Mouse (Mus musculus) liver, embryonic 12.5 days (tissue): ENCODE measurements around the gene Gpr3. TPM values are rescaled to one million over a fixed set of nuclear protein-coding genes. Genes with fewer than 3 reads are reported as not detected.

ENCODE experiments used
- ATAC-seq: fragments of 200-750 bp; cut with Nextera tagmentation; 2 replicates; pipeline ENCODE4 v1.8.0; 2017; ENCODE audit warnings: moderate number of reproducible peaks, mild to moderate bottlenecking, moderate library complexity
- H3K27ac ChIP-seq: fragments of 300-500 bp; sonication (generic); 2 replicates; pipeline ENCODE4 v1.5.1; 2016; ENCODE audit warnings: mild to moderate bottlenecking
- H3K27me3 ChIP-seq: fragments of 300-500 bp; sonication (generic); replicated peaks from 2 replicates; pipeline ENCODE4 v1.6.1; 2016; ENCODE audit warnings: mild to moderate bottlenecking, moderate library complexity
- H3K36me3 ChIP-seq: fragments of 300-500 bp; sonication (generic); 2 replicates; pipeline ENCODE4 v1.6.1; 2016; ENCODE audit warnings: mild to moderate bottlenecking, moderate library complexity
- H3K4me1 ChIP-seq: fragments of 300-500 bp; sonication (generic); 2 replicates; pipeline ENCODE4 v1.6.1; 2016
- H3K4me2 ChIP-seq: fragments of 300-500 bp; sonication (generic); 2 replicates; pipeline ENCODE4 v1.6.1; 2016; ENCODE audit warnings: mild to moderate bottlenecking, moderate library complexity
- H3K4me3 ChIP-seq: fragments of 300-500 bp; sonication (generic); 2 replicates; pipeline ENCODE4 v1.5.1; 2016; ENCODE audit warnings: mild to moderate bottlenecking, moderate library complexity
- H3K9ac ChIP-seq: fragments of 300-500 bp; sonication (generic); 2 replicates; pipeline ENCODE4 v1.6.1; 2016; ENCODE audit warnings: mild to moderate bottlenecking, moderate library complexity
- H3K9me3 ChIP-seq: fragments of 300-500 bp; sonication (generic); replicated peaks from 2 replicates; pipeline ENCODE4 v1.6.1; 2016; ENCODE audit warnings: mild to moderate bottlenecking, moderate library complexity
- WGBS: fragments of 180-500 bp; shearing (Covaris S2); methylation state at CpG from one replicate; pipeline ENCODE4 v1.1.7; 2016; ENCODE audit not compliant: insufficient replicate concordance; 5-methylcytosine and 5-hydroxymethylcytosine counted together
- polyA plus RNA-seq: library from polyadenylated mRNA; unstranded; fragments of >200 nt; fragmentation: Nextera tagmentation; extraction: Ambion mirVana; gene quantifications from 2 replicates; pipeline ENCODE4 v1.2.1, GENCODE M21; 2016

The Gpr3 gene
- polyA plus RNA-seq, 1 experiment from 2014 or later = not detected

GRCm38 (mm10) chr4:133178305-133178704, 34.0 kb downstream of the Gpr3 start:
- Histone ChIP-seq H3K27me3 (no peaks in the 10 kb centered on the region), H3K36me3 (peaks cover 67% of the 10 kb centered on the region), H3K9ac (peak overlapping the region; percentile 44; the same call in 1 of the 2 replicates), H3K4me3 (no peak overlapping the region), H3K4me2 (peak overlapping the region; percentile 53), H3K27ac (peak overlapping the region; percentile 81), H3K9me3 (no peaks in the 10 kb centered on the region), H3K4me1 (peaks cover 60% of the 10 kb centered on the region)
- ATAC-seq = peak; percentile 83; the same call in 1 of the 2 replicates
- 21% methylated on average over 5 of the region's 5 CpGs for WGBS

GRCm38 (mm10) chr4:133176761-133177403, 35.5 kb downstream of the Gpr3 start:
- Histone ChIP-seq H3K4me3 (no peak overlapping the region), H3K4me2 (no peak overlapping the region), H3K27ac (peak overlapping the region; percentile 81)

GRCm38 (mm10) chr4:133175998-133176760, 36.2 kb downstream of the Gpr3 start:
- peak overlapping the region; percentile 81; the same call in 1 of the 2 replicates for H3K27ac ChIP-seq
- no peak for ATAC-seq
- H3K9me3 ChIP-seq = no peaks in the 10 kb centered on the region
- H3K27me3 ChIP-seq = no peaks in the 10 kb centered on the region
- no peak overlapping the region for H3K9ac ChIP-seq
- H3K4me2 ChIP-seq = no peak overlapping the region
- H3K4me1 ChIP-seq = peaks cover 76% of the 10 kb centered on the region
- 74% methylated on average over 14 of the region's 14 CpGs for WGBS
- H3K36me3 ChIP-seq = peaks cover 47% of the 10 kb centered on the region
- H3K4me3 ChIP-seq = no peak overlapping the region

More at GRCm38 (mm10) chr4:133176761-133177403, 35.5 kb downstream of the Gpr3 start:
- ATAC-seq = no peak
- Histone ChIP-seq H3K4me1 (peaks cover 69% of the 10 kb centered on the region), H3K9ac (no peak overlapping the region), H3K9me3 (no peaks in the 10 kb centered on the region), H3K36me3 (peaks cover 54% of the 10 kb centered on the region), H3K27me3 (no peaks in the 10 kb centered on the region)
- WGBS = 88% methylated on average over 18 of the region's 18 CpGs

DNA sequence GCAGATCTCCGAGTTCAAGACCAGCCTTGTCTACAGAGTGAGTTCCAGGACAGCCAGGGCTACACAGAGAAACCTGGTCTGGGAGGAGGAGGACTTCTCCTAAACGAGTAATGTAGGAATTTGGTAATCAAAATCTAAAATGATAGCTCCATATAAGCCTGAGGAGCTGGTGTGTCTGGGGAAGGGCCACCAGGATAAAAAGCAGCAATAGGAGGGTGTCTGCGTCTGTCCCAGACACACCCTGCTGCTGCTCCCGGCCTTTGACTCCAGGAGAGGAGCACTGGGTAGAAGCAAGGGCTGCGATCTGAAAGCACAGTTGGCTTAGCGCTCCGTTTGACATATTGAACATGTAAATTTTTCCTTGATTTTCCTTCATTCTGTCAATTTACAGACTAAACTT, 37.1 kb downstream of the Gpr3 start:
- no peaks in the 10 kb centered on the region for H3K27me3 ChIP-seq
- 74% methylated on average over 7 of the region's 7 CpGs for WGBS
- no peak overlapping the region for H3K4me2 ChIP-seq
- H3K27ac ChIP-seq = no peak overlapping the region
- H3K4me3 ChIP-seq = no peak overlapping the region
- H3K36me3 ChIP-seq = peaks cover 38% of the 10 kb centered on the region
- H3K9ac ChIP-seq = no peak overlapping the region
- H3K4me1 ChIP-seq = peaks cover 85% of the 10 kb centered on the region
- no peaks in the 10 kb centered on the region for H3K9me3 ChIP-seq
- ATAC-seq = no peak

DNA sequence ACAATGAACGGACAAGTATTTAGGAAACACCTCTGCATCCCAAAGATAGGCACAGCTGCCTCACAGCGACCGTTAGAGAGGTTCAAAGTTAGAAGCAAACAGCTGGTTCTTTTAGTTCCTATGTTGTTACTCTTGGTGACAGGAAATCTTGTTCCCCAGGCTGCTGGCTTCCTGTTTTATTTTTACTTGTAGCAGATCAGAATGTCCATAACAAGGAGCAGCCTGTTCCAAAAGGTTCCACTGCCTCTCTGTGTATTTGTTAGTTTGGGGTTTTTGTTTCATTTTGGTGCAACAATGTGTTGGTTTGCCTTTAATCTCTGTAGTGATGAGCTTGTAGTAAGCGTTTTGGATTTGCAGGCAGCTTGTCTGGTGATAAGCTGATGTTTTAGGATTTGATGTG, 38.0 kb downstream of the Gpr3 start:
- Histone ChIP-seq H3K4me3 (no peak overlapping the region), H3K27me3 (no peaks in the 10 kb centered on the region), H3K9me3 (no peaks in the 10 kb centered on the region), H3K27ac (peak overlapping the region; percentile 60), H3K4me1 (peaks cover 93% of the 10 kb centered on the region), H3K9ac (no peak overlapping the region), H3K36me3 (peaks cover 30% of the 10 kb centered on the region), H3K4me2 (peak overlapping the region; percentile 24; the same call in 1 of the 2 replicates)
- WGBS = 30% methylated on average over 4 of the region's 4 CpGs
- no peak for ATAC-seq

DNA sequence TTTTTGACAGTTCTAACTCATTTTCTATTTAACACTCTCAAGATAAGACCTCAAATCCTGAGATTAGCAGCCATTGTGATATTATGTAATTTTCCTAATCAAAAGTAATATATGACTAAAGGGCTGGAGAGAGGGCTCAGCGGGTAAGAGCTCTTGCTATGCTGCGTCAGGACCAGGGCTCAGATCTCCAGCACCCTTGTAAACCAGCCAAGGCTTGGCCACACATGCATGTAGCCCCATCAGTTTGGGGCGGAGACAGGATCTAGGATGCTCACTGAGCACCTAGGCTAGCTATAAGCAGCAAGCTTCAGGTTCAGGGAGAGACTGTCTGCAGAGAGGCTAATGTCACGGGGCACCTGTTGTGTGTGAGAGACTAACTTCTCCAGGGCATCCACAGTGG, 39.9 kb downstream of the Gpr3 start:
- Histone ChIP-seq H3K27ac (no peak overlapping the region), H3K9ac (no peak overlapping the region), H3K4me2 (no peak overlapping the region), H3K4me3 (no peak overlapping the region), H3K4me1 (peaks cover 85% of the 10 kb centered on the region), H3K9me3 (no peaks in the 10 kb centered on the region), H3K27me3 (no peaks in the 10 kb centered on the region), H3K36me3 (peaks cover 13% of the 10 kb centered on the region)
- WGBS = 82% methylated on average over 4 of the region's 4 CpGs
- ATAC-seq = no peak

DNA sequence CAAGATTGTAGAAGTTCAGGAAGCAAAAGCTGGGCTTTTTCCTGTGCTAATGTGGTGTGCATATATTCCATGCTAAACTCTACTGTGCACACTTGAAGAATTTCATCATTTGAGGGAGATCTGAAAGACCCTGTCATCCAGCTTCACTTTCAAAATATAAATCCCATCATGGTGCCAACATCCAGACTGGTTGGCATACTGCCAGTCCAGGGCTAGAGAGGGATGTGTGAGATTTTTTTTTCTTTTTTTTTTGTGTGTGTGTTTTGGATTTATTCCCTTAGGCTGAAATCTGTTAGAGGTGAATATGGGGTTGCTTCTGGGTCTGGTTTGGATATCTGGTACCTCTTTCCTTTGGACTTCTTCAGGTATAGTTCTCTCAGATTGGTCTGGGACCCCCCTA, 41.7 kb downstream of the Gpr3 start:
- Histone ChIP-seq H3K9ac (no peak overlapping the region), H3K36me3 (peaks cover 10% of the 10 kb centered on the region), H3K4me1 (peaks cover 76% of the 10 kb centered on the region), H3K9me3 (no peaks in the 10 kb centered on the region), H3K4me3 (no peak overlapping the region), H3K4me2 (no peak overlapping the region), H3K27ac (no peak overlapping the region), H3K27me3 (no peaks in the 10 kb centered on the region)
- no peak for ATAC-seq

GRCm38 (mm10) chr4:133170056-133170524, 42.2 kb downstream of the Gpr3 start:
- no peak for ATAC-seq
- Histone ChIP-seq H3K9me3 (no peaks in the 10 kb centered on the region), H3K4me1 (peaks cover 75% of the 10 kb centered on the region), H3K4me3 (no peak overlapping the region), H3K4me2 (peak overlapping the region; percentile 27), H3K27me3 (no peaks in the 10 kb centered on the region), H3K27ac (peak overlapping the region; percentile 64), H3K36me3 (peaks cover 14% of the 10 kb centered on the region), H3K9ac (no peak overlapping the region; the same call in 1 of the 2 replicates)
- 16% methylated on average over 3 of the region's 3 CpGs for WGBS

GRCm38 (mm10) chr4:133169237-133170055, 42.9 kb downstream of the Gpr3 start:
- Histone ChIP-seq H3K27me3 (no peaks in the 10 kb centered on the region), H3K4me1 (peaks cover 73% of the 10 kb centered on the region), H3K4me2 (peak overlapping the region; percentile 27), H3K27ac (peak overlapping the region; percentile 64), H3K9ac (no peak overlapping the region; the same call in 1 of the 2 replicates), H3K9me3 (no peaks in the 10 kb centered on the region), H3K4me3 (no peak overlapping the region), H3K36me3 (peaks cover 19% of the 10 kb centered on the region)
- WGBS = 38% methylated on average over 10 of the region's 10 CpGs
- ATAC-seq = no peak

- Histone ChIP-seq H3K36me3 (peaks cover 24% of the 10 kb centered on the region), H3K4me2 (no peak overlapping the region), H3K4me3 (no peak overlapping the region), H3K4me1 (peaks cover 55% of the 10 kb centered on the region), H3K9me3 (no peaks in the 10 kb centered on the region), H3K9ac (no peak overlapping the region), H3K27me3 (no peaks in the 10 kb centered on the region), H3K27ac (no peak overlapping the region)
- ATAC-seq = no peak
- 82% methylated on average over 9 of the region's 9 CpGs for WGBS
These were observed 45.6 kb downstream of the Gpr3 start for GRCm38 (mm10) chr4:133166773-133167172.

DNA sequence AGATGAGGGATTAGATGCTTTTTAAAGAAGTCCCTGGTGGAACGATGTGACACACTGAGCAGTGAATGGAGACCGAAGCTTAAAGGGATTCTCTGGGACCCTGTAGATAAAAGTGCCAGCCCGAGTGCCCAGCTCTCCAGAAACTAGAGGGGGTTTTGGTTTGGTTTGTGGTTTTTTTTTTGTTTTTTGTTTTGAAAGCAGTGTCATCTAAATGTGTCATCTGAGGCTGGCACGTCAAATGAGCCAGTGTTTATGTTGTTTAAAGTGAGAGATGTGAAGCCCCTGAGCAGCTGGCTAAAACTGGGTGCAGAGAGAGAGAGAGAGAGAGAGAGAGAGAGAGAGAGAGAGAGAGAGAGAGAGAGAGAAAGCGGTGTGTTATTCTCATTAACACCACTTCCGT, 50.1 kb downstream of the Gpr3 start:
- no peak for ATAC-seq
- no peak overlapping the region for H3K4me2 ChIP-seq
- H3K9me3 ChIP-seq = no peaks in the 10 kb centered on the region
- no peak overlapping the region for H3K4me3 ChIP-seq
- no peak overlapping the region for H3K27ac ChIP-seq
- peaks cover 28% of the 10 kb centered on the region for H3K4me1 ChIP-seq
- H3K9ac ChIP-seq = no peak overlapping the region
- 53% methylated on average over 6 of the region's 6 CpGs for WGBS
- H3K27me3 ChIP-seq = no peaks in the 10 kb centered on the region
- peaks cover 33% of the 10 kb centered on the region for H3K36me3 ChIP-seq

GRCm38 (mm10) chr4:133160821-133161220, 51.5 kb downstream of the Gpr3 start:
- Histone ChIP-seq H3K9ac (no peak overlapping the region), H3K4me1 (peaks cover 31% of the 10 kb centered on the region), H3K27ac (no peak overlapping the region), H3K4me3 (no peak overlapping the region), H3K9me3 (no peaks in the 10 kb centered on the region), H3K27me3 (no peaks in the 10 kb centered on the region), H3K4me2 (no peak overlapping the region), H3K36me3 (peaks cover 33% of the 10 kb centered on the region)
- ATAC-seq = no peak
- 72% methylated on average over 4 of the region's 4 CpGs for WGBS
